Mouse (Mus musculus) testis, adult 2 months (tissue): ENCODE results near the gene Pip4k2b.

Experiments used
- CTCF ChIP-seq: fragments of 200-500 bp; IDR thresholded peaks from 2 replicates; pipeline ENCODE4 v1.5.1; 2012; ENCODE audit warnings: low read depth, mild to moderate bottlenecking, inconsistent platforms, low read length, moderate library complexity; ENCODE audit not compliant: control insufficient read depth, insufficient read depth, insufficient replicate concordance
- POLR2A ChIP-seq: fragments of 200-500 bp; IDR thresholded peaks from 2 replicates; pipeline ENCODE4 v1.6.1; 2012; ENCODE audit warnings: low read depth, mild to moderate bottlenecking, inconsistent platforms, low read length, moderate library complexity; ENCODE audit not compliant: control insufficient read depth

DNA sequence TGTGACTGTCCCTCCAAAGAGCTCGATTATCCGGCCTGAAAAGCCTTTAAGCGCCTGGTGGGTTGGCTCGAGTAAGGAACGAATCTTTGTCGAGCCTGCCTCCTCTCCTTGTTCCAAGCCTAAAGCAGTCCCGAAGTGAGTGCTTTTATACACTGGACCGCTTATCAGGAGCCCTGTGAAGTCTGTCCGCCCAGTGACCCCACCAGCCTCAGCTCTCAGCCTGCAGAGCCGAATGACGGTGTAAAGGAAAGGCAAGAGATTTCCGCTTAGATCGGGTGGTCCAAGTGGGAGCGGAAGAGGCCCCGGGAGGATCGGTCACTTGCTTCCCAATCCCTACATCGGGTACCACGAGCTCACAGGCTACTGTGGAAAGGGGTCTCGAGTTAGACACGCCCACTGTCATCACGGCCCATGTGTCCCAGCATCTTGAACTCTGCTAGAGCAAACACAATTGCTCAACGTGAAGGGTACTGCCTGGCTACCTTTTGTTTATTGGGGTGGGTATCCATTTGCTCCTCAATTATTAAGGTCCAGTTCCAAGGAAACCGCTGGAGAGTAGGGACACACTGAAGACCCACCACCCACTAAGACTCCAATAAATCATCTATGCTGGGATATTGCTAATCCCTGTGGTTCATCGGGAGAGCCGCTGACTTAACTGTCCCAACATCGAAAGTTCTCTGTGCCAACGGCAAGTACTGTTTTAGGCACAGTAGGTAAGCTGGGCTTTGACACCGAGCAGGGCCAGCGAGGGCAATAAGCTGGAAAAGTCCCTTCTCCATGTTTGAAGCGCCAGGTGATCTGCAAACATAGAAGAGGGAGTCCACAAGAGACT lies 43.5 kb downstream of the Pip4k2b start:
- no peak for TF ChIP-seq POLR2A
- no peak for TF ChIP-seq CTCF
